Mouse (Mus musculus) brain, embryonic 14.5 days (tissue): ENCODE measurements around the gene Ccdc187. TPM values are rescaled to one million over a fixed set of nuclear protein-coding genes. Genes with fewer than 3 reads are reported as not detected.
A peak's percentile ranks its signal among the peaks of the same experiment; 100 is the strongest.

Source experiments
- DNase-seq: peaks from one replicate; pipeline ENCODE4 v3.0.0-alpha.2; 2011; ENCODE audit warnings: low read depth
- CTCF ChIP-seq: fragments of 200-500 bp; IDR thresholded peaks from 2 replicates; pipeline ENCODE4 v1.5.1; 2012; ENCODE audit warnings: inconsistent platforms, mild to moderate bottlenecking, moderate library complexity, borderline replicate concordance; ENCODE audit not compliant: insufficient read depth, insufficient read length; ENCODE audit errors: extremely low read depth
- POLR2A ChIP-seq: fragments of 200-500 bp; IDR thresholded peaks from 2 replicates; pipeline ENCODE4 v1.6.1; 2012; ENCODE audit warnings: mild to moderate bottlenecking, inconsistent platforms, borderline replicate concordance; ENCODE audit not compliant: poor library complexity, insufficient read depth, insufficient read length, severe bottlenecking; ENCODE audit errors: extremely low read depth
- polyA plus RNA-seq: library from polyadenylated mRNA; depleted of rRNA; stranded (reverse); fragments of >200 nt; gene quantifications from 2 replicates; pipeline ENCODE4 v1.2.3, GENCODE M21; 2012

Ccdc187 gene
- polyA plus RNA-seq, 1 experiment: 1.9 TPM

DNA sequence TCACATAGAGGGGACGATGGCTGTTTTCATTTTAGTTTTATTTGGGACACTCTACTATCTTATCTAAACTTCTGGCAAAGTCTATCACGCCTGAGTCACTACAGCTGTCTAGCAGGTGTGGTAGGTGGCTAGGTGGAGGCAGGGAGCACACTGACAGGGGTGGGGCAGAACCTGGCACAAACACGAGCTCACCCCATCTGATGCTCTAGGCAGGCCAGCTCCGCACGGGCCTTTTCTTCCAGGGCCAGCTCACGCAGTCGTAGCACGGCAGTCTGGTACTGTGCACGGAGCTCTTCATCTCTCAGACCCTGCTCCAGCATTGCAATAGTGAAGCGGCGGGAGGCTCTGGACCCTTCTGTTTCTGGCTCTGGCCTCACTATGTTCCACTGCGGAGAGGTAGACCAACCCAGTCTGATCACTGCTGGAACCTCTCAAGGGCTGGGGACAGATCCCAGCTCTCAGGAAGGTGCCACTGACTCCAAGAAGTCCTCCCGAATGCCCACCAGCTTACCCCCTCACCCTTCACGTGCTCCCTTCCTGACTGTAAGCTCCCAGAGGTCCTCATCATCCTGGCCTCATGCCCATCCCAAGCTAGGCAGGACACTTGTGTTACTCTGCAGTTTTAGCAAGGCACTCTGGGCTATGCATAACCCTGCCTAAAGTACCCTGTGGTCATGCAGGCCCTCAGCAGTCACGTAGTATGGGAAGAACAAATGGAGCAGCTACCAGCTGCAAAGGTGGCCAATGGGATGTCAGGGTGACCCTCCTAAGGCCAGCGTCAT, 36.9 kb downstream of the Ccdc187 start:
- no peak for DNase-seq
- TF ChIP-seq POLR2A (no peak), CTCF (no peak)

GRCm38 (mm10) chr2:26254816-26255215, 39.5 kb downstream of the Ccdc187 start:
- DNase-seq: no peak
- TF ChIP-seq POLR2A: no peak
- TF ChIP-seq CTCF: no peak

GRCm38 (mm10) chr2:26252514-26253206, 41.7 kb downstream of the Ccdc187 start:
- no peak for DNase-seq
- TF ChIP-seq POLR2A (no peak), CTCF (no peak)

DNA sequence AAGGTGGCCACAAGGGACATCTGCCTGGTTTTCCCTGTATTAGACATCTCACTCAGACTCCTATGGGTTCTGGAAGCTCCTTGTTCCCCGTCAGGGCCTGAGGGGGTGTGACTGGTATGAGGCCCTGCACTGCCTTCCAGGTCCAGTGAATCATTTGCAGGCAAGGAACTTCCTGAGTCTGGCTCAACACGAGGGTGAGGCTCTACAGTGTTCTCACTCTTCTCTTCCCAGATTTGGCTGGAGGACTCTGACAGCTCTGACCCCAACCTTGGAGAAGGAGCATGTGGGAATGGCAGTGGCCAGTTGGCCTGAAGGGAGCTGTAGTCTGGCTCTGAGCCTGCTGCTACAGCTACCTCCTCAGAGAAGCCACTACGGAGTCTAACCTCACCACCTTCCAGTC, 46.8 kb downstream of the Ccdc187 start:
- TF ChIP-seq POLR2A: no peak
- TF ChIP-seq CTCF: no peak
- DNase-seq: no peak

DNA sequence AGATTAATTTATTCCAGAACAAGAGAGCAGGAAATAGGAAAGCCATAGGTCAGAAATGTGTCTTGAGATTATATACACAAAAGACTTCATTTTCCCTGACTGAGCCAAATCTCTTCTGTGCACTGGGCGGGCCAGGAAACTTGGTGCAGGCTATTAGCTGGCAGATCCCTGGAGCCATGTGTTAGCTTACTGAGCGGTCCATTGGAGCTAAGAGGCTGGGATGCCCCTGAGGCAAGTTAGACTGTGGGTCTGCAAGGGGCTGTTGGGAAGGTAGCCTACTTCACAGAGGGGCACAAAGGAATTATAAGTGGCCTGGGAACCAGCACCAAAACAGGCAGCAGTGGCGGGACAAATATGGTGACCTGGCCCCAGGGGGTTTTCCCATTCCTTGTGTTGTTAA, 53.5 kb downstream of the Ccdc187 start:
- TF ChIP-seq CTCF (no peak), POLR2A (no peak)
- DNase-seq: peak; percentile 38

GRCm38 (mm10) chr2:26240330-26240729, 54.0 kb downstream of the Ccdc187 start:
- TF ChIP-seq POLR2A (no peak), CTCF (no peak)
- peak; percentile 71 for DNase-seq

DNA sequence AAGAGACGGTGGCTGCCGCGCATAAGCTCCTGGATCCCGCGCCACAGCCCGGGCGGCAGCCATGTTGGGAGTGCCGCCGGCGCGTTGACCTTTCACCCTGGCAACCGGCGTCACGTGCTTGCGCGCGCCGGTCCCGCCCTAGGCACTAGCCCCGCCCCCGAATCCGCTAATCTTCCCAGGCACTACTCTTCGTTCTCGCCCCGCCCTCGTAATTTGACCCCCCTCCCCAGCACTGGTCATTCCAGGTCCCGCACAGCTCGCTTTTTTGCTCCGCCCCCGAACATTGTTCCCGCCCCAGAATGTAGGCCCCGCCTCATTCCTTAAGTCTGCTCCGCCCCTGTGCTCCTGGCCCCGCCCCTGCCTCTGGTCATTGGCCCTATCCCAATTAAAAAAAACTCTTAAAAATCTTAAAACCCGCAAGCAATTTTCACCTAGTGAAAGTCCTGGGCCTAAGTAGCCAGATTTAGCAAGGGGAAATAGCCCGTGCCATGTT, 57.0 kb downstream of the Ccdc187 start, which contains the start of gene Qsox2:
Qsox2 (minus strand) TSS at position 236 of the 493 bp plus-strand sequence.
- peak; percentile 96 for DNase-seq
- TF ChIP-seq POLR2A (peak; percentile 82), CTCF (no peak)

DNA sequence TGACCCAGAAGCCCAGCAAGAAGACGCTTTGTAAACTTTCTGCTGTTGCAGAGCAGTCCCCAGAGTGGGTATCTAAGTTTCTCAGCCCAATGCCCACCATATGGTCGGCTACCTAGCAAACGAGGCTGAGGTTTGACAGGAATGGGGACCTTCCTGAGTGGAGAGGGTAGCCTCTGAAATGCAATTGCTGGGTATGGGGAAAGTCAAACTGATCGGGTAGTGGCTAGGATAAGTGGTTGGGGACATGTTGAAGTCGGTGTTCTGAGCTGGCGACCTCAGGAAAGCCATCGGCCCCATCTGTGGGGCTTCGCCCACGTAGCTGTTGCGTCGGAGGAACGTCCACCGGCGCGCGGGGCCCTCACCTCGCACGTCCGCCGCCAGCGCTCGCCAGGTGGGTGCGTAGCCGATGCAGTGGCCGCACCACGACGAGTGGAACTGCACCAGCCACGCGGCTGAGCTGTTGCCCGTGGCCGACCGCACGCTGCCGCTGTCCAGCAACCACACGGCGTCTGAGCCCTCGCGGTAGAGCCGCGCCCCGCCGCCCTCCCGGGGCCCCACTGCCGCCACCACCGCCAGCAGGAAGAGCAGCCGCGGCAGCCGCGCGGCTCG, 57.6 kb downstream of the Ccdc187 start:
- TF ChIP-seq CTCF (no peak), POLR2A (no peak)
- no peak for DNase-seq

DNA sequence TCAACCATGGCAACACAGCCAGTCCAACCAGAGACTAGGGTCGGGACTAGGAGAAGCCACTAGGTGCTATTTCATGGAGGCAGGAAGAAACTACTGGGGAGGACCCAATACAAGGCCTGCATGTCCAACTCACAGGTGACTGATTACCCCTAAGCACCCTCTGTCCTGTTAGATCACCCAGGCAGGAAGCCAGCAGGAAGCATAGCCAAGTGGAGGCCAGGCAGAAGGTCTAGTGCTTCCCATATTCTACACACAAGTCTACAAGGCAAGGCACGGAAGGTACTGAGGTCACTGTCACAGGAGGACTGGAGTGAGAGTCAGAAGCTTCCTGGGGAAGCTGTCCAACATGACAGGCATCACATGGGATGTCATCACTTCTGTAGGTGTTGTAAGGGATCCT, 59.6 kb downstream of the Ccdc187 start:
- no peak for DNase-seq
- TF ChIP-seq POLR2A (no peak), CTCF (no peak)

GRCm38 (mm10) chr2:26234253-26234652, 60.1 kb downstream of the Ccdc187 start:
- no peak for TF ChIP-seq CTCF
- TF ChIP-seq POLR2A: no peak
- no peak for DNase-seq

- DNase-seq: no peak
- TF ChIP-seq CTCF (no peak), POLR2A (no peak)
These were observed 63.0 kb downstream of the Ccdc187 start for GRCm38 (mm10) chr2:26231366-26231765.
